Comparison of ENCODE assay signal across 8 mouse cellular contexts in genomic region chr3:96103901-96104260, GRCm38 (mm10). TPM values are rescaled to one million over a fixed set of nuclear protein-coding genes. Genes with fewer than 3 reads are reported as not detected.
DNase-seq lines count a peak whose midpoint lies in the region; ATAC-seq and TF ChIP-seq lines count a peak whose summit lies in the region.

No protein-coding gene starts in this region.

- 3% methylated on average over 8 of the region's 8 CpGs for WGBS in kidney, embryonic 14.5 days
- 4% methylated on average over 8 of the region's 8 CpGs for WGBS in hindbrain, embryonic 12.5 days
- 2% methylated on average over 8 of the region's 8 CpGs for WGBS in midbrain, embryonic 14.5 days

- TF ChIP-seq CTCF in Patski (IDR thresholded peaks at IDR 0.05) = no peak

- peak overlapping the region; percentile 87 for H3K4me3 ChIP-seq in kidney, embryonic 14.5 days (ENCODE audit: low read length)
- H3K4me3 ChIP-seq in hindbrain, embryonic 12.5 days = peak overlapping the region; percentile 91
- H3K4me3 ChIP-seq in midbrain, embryonic 14.5 days (replicated peaks; ENCODE audit: low read depth, low read length) = peak overlapping the region; percentile 85

- no peak for DNase-seq in kidney, postnatal 10 days
- no peak for DNase-seq in Patski (ENCODE audit: low read depth, low spot score)
- DNase-seq in midbrain, embryonic 14.5 days = no peak
- DNase-seq in natural killer cell, adult 2 months (ENCODE audit: low spot score in 2 of 2) = no peak
- no peak for DNase-seq in kidney, adult 8-10 months

- POLR2A ChIA-PET in Patski (lab: Charles Lee) = interaction anchor here (0.6 to 3.1 kb wide), 7 partner anchors 9 to 371 kb away, joined by 3 to 10 read pairs (median 4); no protein-coding TSS in a partner anchor

- CTCF ChIA-PET in Patski (lab: Charles Lee) = interaction anchor here (1.2 to 3.9 kb wide), 5 partner anchors 12 to 140 kb away, joined by 3 to 25 read pairs (median 10); no protein-coding TSS in a partner anchor

- H3K9me3 ChIP-seq in kidney, embryonic 14.5 days (ENCODE audit: control insufficient read depth, low read length) = no peaks in the 10 kb centered on the region
- no peaks in the 10 kb centered on the region for H3K9me3 ChIP-seq in hindbrain, embryonic 12.5 days (replicated peaks)
- H3K9me3 ChIP-seq in midbrain, embryonic 14.5 days (ENCODE audit: control insufficient read depth, low read length) = no peaks in the 10 kb centered on the region

- peak; percentile 40 for ATAC-seq in kidney, embryonic 14.5 days (ENCODE audit: low FRiP score, low TSS enrichment)
- ATAC-seq in Patski = peak; percentile 31
- peak; percentile 46; the same call in 1 of the 2 replicates for ATAC-seq in hindbrain, embryonic 12.5 days (ENCODE audit: low FRiP score)
- peak; percentile 43; the same call in 1 of the 2 replicates for ATAC-seq in midbrain, embryonic 14.5 days (ENCODE audit: low FRiP score, low TSS enrichment)
- no peak for ATAC-seq in megakaryocyte progenitor cell, adult 5-6 weeks (replicated peaks; ENCODE audit: poor library complexity)

- peak overlapping the region; percentile 95 for H3K27ac ChIP-seq in kidney, embryonic 14.5 days (ENCODE audit: low read depth, low read length)
- peak overlapping the region; percentile 87 for H3K27ac ChIP-seq in hindbrain, embryonic 12.5 days
- H3K27ac ChIP-seq in midbrain, embryonic 14.5 days (replicated peaks; ENCODE audit: low read depth, low read length) = peak overlapping the region; percentile 72

- H3K4me2 ChIP-seq in kidney, embryonic 14.5 days (replicated peaks; ENCODE audit: low read depth, low read length) = peak overlapping the region; percentile 57
- peak overlapping the region; percentile 85 for H3K4me2 ChIP-seq in hindbrain, embryonic 12.5 days (replicated peaks)
- H3K4me2 ChIP-seq in midbrain, embryonic 14.5 days (ENCODE audit: low read length) = peak overlapping the region; percentile 85

- no peaks in the 10 kb centered on the region for H3K27me3 ChIP-seq in kidney, embryonic 14.5 days (ENCODE audit: control insufficient read depth, insufficient read depth, low read length)
- no peaks in the 10 kb centered on the region for H3K27me3 ChIP-seq in Patski
- no peaks in the 10 kb centered on the region for H3K27me3 ChIP-seq in hindbrain, embryonic 12.5 days
- no peaks in the 10 kb centered on the region for H3K27me3 ChIP-seq in midbrain, embryonic 14.5 days (ENCODE audit: control insufficient read depth, insufficient read depth, low read length)

- peaks cover 12% of the 10 kb centered on the region; the same call in 1 of the 2 replicates for H3K4me1 ChIP-seq in kidney, embryonic 14.5 days (ENCODE audit: control insufficient read depth, insufficient read depth, low read length)
- H3K4me1 ChIP-seq in hindbrain, embryonic 12.5 days = peaks cover 17% of the 10 kb centered on the region
- peaks cover 7% of the 10 kb centered on the region for H3K4me1 ChIP-seq in midbrain, embryonic 14.5 days (ENCODE audit: control insufficient read depth, insufficient read depth, low read length)

- H3K36me3 ChIP-seq in kidney, embryonic 14.5 days (ENCODE audit: control insufficient read depth, insufficient read depth, low read length) = no peaks in the 10 kb centered on the region
- H3K36me3 ChIP-seq in hindbrain, embryonic 12.5 days = no peaks in the 10 kb centered on the region
- no peaks in the 10 kb centered on the region for H3K36me3 ChIP-seq in midbrain, embryonic 14.5 days (ENCODE audit: control insufficient read depth, insufficient read depth, low read length)

- peak overlapping the region; percentile 89; the same call in 1 of the 2 replicates for H3K9ac ChIP-seq in kidney, embryonic 14.5 days (ENCODE audit: low read depth, low read length)
- peak overlapping the region; percentile 89 for H3K9ac ChIP-seq in hindbrain, embryonic 12.5 days
- H3K9ac ChIP-seq in midbrain, embryonic 14.5 days (replicated peaks; ENCODE audit: low read length) = peak overlapping the region; percentile 86

- in situ Hi-C loops in Patski (cut with MboI; ENCODE audit: low pct_unique_long_range_greater_than_20kb) = no loop called here

RNA-seq across cellular contexts. Expression of gene Otud7b, which starts 0.4 kb away (rescaled TPM):
- polyA plus RNA-seq in kidney, embryonic 14.5 days (2014; fragmentation: Nextera tagmentation; extraction: Ambion mirVana) = 9.4 and 18.1 TPM in 2 replicates
- 45.3 TPM for polyA plus RNA-seq in Patski (2021)
- polyA plus RNA-seq in hindbrain, embryonic 12.5 days (2016; fragmentation: Nextera tagmentation; extraction: Ambion mirVana) = 17.3 and 18.2 TPM in 2 replicates
- polyA plus RNA-seq in midbrain, embryonic 14.5 days (2014; fragmentation: Nextera tagmentation; extraction: Ambion mirVana) = 5.3 and 6.1 TPM in 2 replicates
- total RNA-seq in megakaryocyte progenitor cell, adult 5-6 weeks (2015) = 3.0 and 3.2 TPM in 2 replicates
- 4.9 and 12.7 TPM in 2 replicates for total RNA-seq in megakaryocyte progenitor cell, adult 5-6 weeks (2017)

RNA-seq across cellular contexts. Expression of gene Vps45, which starts 45.6 kb away (rescaled TPM):
- 24.3 and 33.0 TPM in 2 replicates for polyA plus RNA-seq in kidney, embryonic 14.5 days (2014; fragmentation: Nextera tagmentation; extraction: Ambion mirVana)
- 36.2 TPM for polyA plus RNA-seq in Patski (2021)
- polyA plus RNA-seq in hindbrain, embryonic 12.5 days (2016; fragmentation: Nextera tagmentation; extraction: Ambion mirVana) = 45.4 and 48.3 TPM in 2 replicates
- polyA plus RNA-seq in midbrain, embryonic 14.5 days (2014; fragmentation: Nextera tagmentation; extraction: Ambion mirVana) = 46.4 and 54.6 TPM in 2 replicates
- 26.3 and 28.4 TPM in 2 replicates for total RNA-seq in megakaryocyte progenitor cell, adult 5-6 weeks (2015)
- total RNA-seq in megakaryocyte progenitor cell, adult 5-6 weeks (2017) = 10.9 and 12.6 TPM in 2 replicates

RNA-seq across cellular contexts. Expression of gene Mtmr11, which starts 57.9 kb away (rescaled TPM):
- polyA plus RNA-seq in kidney, embryonic 14.5 days (2014; fragmentation: Nextera tagmentation; extraction: Ambion mirVana) = 14.0 and 22.6 TPM in 2 replicates
- 104 TPM for polyA plus RNA-seq in Patski (2021)
- polyA plus RNA-seq in hindbrain, embryonic 12.5 days (2016; fragmentation: Nextera tagmentation; extraction: Ambion mirVana) = 20.8 and 23.0 TPM in 2 replicates
- 6.1 and 11.8 TPM in 2 replicates for polyA plus RNA-seq in midbrain, embryonic 14.5 days (2014; fragmentation: Nextera tagmentation; extraction: Ambion mirVana)
- total RNA-seq in megakaryocyte progenitor cell, adult 5-6 weeks (2015) = not detected in 2 replicates
- total RNA-seq in megakaryocyte progenitor cell, adult 5-6 weeks (2017) = 0.08 TPM in 1 of 2 replicates, not detected in the other
